Mouse (Mus musculus) urinary bladder, postnatal 25 days (tissue): ENCODE data around the gene Kmt5a.
"Not testable (repeated sequence)": the region's sequence is repeated elsewhere in the genome, so short reads cannot be mapped to it uniquely, and the experiment has no call there.

Experiments used
- DNase-seq: peaks from one replicate; pipeline ENCODE4 v3.0.0; 2022; ENCODE audit warnings: low spot score

Kmt5a gene

DNA sequence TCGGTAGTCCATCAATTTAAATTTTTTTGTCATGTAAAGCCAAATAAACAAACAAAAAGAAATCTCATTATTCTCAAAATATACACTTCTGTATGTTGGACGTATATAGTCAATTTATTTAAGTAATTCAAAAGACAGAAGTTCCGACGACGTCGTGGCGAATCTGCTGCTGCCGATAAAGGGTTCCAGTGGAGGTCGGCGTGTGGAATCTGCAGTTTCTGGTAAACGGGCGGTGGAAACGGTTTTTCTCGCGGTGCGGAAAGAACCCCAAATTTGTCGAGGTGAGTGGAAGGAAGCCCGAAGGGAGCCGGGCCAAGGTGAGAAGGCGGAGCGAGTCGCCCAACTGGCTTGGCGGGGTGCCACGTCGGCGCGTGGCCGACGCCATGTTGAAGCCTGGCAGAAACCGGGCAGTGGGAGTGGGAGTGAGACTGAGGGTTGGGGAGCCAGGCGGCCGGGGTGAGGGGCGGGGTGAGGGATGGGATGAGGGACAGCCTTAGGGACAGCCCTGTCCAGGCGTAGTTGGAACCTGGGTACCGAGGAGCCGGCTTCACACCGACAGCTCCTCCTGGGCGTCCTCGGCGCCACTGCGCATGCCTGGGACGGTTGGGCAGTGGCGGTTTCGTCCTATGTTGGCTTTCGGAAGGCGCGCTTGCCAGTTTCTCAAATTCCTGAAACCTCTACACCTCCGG lies 43.4 kb downstream of the Kmt5a start, which contains the start of gene Snrnp35:
Snrnp35 (plus strand) TSS at position 169 of the 689 bp plus-strand sequence.
- peak; percentile 94 for DNase-seq

DNA sequence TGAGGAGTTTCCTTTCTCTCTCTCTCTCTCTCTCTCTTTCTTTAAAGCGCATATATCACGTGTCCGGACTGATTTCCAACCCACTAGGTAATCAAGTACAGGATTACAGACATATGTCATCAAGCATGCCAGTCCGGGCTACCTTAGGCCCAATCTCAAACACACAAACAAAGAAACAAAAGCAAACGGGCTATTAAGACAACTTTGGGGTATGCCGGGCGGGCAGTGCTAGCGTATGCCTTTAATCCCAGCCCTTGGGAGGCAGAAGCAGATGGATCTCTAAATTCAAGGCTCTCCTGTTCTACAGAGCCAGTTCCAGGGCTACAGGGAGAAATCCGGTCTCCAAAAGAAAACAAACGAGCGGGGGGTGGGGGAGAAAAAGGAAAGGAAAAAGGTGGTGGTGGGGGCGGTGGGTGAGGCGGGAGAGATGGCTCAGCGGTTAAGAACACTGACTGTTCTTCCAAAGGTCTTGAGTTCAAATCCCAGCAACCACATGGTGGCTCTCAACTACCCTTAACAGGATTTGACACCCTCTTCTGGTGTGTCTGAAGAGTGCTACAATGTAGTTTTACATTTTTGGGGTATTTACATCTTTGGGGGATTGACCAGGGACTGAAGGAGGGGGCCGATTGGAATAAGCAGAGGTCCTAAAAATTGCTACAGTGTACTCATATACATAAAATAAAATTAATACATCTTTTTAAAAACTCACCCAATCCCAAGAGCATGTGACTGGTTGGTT lies 44.1 kb downstream of the Kmt5a start:
- DNase-seq: no peak

DNA sequence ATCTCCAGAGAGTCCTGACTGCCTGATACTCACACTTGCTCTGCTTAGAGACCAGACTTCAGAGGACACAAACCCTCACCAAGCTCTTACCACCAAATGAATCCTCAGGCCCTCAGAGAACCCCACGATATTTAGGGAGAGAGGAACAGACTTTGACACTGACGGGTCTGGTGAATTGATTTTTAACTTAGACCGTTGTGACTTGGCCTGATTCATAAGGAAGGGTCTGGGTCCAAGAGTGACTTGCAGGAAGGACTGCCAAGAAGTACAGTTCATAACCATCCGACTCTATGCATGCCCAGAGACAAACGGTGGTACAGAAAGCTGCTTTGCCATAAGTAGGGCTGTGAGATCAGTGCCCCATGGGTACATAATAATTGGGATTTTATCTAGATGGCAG lies 45.9 kb downstream of the Kmt5a start:
- no peak for DNase-seq

DNA sequence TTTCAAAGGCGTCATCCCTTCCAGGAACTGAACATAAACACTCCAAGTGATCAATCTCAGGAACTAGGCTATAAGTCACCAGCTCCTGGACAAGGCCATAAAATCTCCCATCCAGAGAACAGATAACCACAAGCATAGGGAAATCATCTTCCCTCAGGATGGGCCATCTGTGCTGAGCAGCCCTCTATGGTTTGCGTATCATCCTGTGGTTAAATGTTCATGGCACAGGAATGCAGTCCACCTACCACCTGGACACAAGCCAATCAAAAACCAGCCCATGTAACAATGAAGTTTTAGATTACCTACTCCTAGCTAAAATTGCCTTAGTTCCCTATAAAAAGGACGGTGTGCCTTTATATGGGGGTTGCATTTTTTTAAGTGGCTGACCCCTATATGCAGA lies 49.2 kb downstream of the Kmt5a start:
- DNase-seq: no peak

DNA sequence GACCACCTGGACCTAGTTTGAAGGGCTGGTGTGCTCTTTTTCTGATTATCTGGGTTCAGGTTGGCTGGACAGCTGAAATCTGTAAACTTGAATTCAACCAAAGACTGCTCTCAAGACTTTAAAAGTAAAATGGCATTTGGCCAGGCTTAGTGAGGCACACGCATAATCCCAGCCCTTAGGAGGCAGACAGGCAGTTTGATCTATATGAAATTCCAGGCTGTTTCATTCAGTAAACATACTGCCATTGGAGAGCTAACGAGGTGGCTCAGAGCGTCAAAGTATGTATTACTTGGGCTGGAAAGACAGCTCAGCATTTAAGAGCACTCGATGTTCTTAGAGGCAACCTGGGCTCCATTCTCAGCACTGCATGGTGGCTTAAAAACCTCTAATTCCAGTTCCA lies 52.0 kb downstream of the Kmt5a start:
- DNase-seq: no peak

DNA sequence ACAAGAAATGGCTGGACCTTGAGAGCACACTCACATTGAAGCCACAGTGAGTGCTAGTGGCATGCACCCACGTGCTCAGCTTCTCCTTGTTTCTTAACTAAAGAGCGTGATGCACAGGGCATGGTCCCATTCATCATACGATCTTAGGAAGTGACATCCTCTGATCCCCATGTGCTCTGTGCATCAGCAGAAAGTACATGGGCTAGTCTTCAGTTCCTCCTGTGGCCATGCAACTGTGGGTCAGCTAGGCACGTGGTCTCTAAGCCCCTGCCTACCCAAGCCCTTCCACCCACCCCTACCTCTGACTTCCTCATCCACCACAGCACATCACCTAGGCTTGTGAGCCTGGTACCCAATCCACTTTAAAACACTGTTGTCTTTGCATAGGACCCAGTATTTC lies 52.9 kb downstream of the Kmt5a start:
- no peak for DNase-seq

DNA sequence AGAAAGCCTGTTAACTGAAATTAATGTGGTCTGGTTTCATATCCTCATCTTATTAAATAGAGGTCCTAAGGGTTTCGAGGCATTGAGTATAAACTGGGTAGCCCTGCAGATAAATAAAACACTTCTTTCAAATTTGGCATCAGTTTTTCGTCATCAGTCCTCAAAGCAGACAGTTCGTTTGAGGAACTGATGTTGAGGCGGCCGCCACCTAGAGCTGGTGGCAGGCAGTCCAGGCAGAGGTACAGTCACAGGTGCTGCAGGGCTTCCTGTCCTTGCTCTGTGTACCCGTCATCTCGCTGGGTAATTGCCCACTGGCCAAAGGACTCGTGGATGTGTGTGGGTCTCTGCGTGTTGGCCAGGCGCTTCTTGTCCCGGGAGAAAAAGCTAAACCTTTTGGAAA lies 53.7 kb downstream of the Kmt5a start:
- DNase-seq: no peak

DNA sequence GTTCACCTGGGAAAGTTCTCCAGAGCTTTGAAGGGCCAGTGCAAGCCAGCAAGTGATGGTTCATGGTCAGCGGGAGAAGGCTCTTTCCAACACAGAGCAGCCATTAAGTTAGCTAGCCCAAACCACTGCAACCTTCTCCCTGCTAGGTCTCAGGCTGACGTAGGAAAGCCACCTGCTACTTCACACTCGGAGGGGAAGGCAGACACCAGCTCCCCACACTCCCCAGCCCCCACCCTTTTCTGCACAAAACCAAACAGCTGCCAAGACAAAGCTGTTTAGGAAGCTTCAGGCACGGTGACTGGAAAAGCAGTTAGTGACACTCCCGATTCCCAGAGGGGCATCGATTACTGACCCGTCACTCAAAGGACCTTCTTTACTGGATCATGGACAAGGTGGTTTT lies 55.8 kb downstream of the Kmt5a start:
- no peak for DNase-seq

DNA sequence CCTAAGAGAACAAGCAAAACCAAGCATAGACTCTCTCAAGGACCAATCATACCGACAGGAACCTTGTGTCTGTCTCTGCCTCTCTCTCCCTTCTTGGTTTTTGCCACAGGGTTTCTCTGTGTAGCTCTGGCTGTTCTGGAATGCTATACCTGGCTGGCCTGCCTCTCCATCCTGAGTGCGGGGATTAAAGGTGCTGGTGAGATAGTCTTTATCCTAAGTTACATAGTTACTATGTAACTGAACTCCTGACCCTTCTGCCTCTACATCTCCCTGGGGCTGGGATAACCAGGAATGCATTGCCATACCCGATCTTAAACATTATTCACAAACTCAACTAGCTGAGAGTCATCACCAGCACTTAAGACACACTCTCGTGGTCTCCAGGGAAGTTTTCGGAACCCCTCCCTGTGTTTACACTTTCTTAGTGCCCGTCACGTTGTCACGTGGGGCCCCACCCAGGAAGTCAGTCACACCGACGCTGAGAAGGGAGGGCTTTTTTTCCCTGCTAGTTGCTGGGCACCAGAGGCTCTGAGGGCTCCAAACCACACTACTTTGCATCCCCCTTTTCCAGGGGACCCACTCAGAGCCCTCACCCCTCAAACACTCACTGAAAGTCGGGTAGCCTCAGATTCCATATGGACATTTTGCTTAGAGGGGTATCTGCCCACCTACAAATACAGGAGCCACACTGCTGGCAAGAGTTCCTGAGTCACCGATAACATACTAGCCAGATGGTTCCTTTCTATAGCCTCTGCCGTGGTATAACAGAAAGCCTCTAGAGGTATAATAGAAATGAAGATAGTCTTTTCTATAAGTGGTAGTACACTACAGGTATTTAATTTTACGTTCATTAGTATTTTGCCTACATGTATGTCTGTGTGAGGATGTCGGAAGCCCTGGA lies 57.1 kb downstream of the Kmt5a start:
- no peak for DNase-seq

DNA sequence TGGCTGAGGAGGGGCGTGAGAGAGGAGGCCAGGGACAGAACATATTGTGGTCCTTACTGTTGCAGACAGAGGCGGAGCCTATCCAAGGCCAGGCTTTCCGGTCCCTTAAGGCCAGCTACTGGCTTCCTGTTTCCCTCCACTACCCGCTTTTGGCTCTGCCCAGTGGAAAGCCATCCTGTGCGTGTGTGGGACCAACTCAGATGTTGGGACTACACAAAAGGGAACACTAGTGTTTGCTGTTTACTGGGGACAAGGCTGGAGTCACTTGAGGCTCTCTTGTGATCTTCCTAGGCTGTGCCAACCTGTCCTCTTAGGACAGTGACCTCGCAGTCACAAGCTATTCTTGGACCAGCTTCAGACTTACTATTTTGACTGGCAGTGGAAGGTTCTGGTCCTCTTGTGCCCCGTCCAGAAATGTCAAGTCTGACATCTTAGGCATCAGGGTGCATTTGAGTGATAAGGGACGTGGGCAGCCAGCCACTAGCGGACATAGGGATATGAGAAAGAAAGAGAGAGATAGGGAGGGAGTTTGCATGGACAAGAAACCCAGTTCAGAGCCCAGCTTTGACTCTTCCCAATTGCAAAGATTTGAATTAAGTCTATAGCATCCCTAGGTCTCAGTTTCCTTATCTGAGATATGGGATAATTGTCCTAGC lies 58.6 kb downstream of the Kmt5a start:
- no peak for DNase-seq

DNA sequence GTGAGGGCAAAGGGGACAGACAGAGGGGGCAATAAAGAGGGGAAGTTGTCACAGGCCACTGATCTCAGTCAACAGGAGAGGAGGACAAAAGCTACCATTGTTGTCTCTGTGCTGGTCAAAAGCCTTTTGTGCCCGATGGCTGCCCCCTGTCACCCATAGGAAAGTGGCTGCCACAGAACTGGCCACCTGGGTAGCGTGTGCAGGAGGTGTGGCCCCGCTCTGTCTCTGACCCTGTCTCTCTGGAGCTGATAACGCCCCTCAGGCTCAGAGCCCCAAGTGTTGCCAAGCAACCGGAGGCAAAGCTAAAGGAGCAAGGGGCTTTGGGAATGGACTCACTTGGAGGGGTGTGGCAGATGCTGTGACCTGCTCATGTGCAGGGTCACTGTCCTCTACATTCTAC lies 59.3 kb downstream of the Kmt5a start:
- DNase-seq: no peak

DNA sequence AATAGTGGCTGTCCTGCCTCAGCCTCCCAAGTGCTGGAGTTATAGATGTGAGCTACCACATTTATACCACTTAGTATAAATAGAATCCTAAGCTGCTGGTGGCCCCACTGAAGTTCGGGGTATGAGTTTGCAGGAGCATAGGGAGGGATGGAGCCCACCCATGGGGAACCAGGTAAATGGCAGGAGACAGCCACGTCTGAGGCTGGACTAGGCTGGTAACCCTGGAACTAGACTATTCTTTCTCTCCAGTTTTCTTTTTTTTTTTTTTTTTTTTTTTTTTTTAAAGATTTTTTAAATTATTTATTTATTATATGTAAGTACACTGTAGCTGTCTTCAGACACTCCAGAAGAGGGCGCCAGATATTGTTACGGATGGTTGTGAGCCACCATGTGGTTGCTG lies 60.3 kb downstream of the Kmt5a start:
- not testable (repeated sequence) for DNase-seq

DNA sequence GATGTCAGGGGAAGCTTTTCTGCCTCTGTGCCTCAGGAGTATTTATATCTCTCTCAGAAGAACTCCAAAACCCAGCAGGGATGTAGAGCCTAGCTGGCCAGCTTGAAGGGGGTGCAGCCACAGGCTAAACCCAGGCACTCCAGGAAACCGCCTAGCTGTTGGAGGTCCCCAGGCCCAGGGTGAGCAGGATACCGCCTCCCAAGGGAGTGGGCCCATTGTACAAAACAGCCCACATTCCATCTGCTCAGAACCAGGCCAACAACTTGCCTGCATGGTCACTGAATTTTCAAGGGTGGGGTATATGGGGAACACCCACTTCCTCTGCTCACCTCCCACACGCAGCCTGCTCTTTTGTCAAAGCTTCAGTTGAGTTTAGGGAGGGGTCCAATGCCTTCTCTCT lies 60.8 kb downstream of the Kmt5a start:
- no peak for DNase-seq

DNA sequence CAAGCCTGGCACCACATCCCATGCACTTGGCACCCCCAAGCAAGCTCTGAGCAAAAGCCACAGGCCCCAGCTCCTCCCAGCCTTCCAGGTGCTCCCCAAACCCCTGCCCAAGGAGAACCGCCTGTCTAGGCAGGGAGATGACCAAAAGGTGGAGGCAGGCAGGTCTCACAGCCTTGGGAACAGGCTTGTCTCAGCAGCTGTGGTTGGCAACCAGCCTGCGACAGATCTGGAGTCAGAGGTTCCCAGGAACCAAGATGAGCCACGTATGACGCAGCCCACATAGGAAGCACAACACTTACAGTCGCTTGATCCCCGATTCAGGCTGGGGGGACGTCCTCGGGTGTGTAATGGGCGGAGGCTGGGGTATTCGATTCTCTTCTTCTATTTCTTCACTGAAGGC lies 61.8 kb downstream of the Kmt5a start:
- no peak for DNase-seq

DNA sequence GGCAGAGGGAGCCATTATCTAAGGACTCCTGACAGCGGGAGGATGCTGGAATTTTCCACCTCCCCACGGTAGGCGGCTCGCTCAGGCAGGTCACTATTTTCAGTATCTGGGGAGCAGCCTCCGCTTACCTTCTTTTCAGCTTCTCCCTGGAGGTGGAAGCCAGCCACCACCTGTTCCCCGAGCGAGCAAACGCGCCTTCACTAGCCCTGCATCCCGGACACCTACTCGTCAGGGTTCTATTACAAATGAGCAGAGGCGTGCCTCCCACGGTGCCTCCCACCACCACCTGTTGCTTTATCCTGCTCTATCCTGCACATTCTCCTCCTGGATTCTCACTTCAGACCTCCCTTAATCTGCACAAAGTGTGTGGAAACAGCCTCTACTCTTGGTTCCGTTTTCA lies 64.0 kb downstream of the Kmt5a start:
- no peak for DNase-seq

DNA sequence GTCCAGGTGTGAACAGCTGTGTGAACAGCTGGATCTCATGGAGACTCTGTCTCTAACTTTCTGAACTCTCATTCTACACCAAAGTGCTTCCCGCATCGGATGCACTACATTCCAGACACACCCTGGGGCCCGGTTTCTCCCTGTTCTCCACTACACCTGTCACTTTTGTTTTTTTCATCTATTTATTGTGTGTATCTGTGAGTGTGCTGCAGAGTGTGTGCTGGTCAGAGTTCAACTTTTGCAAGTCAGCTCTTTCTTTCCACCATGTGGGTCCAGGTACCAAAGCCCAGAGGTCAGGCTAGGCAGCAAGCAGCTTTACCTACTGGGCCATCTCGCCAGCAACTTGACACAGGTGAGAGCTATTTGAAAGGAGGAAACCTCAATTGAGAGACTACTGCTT lies 65.5 kb downstream of the Kmt5a start:
- no peak for DNase-seq

DNA sequence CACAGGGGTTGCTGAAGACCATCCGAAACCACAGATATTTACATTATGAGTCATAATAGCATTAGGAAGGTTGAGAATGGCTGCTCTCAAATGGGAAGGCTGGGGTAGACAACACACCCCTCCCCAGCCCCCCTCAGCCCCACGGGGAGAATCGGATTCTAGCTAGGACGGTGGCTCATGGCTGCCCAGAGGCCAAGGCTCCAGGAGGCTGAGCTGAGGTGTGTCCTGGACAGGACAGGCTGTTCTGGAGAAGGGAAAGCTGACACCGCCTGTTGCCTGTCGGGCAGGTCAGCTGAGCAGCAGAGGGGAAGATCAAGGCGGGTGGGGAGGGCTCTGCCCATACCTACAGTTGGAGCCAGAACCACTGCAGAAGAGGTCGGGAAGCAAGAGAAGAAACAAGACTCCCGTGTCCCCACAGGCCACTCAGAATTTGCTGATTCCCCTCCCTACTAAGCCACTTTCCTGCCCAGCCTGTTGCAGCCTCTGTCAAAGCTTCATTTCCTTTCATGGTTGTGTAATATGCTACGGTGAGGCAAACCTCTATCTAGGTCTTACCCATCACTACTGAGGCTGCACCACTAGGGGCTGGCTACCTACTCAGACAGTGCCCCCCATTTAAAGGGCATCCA lies 67.1 kb downstream of the Kmt5a start:
- DNase-seq: no peak

DNA sequence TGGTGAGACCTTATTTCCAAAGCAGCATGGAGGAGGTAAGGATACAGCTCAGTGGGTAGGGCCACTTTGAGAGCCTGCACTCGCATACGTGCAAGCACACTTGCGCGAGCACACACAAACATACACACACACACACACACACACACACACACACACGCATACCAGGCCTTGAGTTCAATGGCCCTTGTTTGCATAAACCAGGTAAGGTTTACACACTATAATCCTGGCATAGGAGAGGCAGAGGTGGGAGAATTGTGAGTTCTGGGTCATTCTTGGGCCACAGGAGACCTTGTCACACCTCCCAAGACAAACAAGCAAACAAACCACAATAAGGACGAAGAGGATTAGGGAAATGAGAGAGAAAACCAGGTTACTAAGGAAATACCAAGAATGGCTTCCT lies 69.5 kb downstream of the Kmt5a start:
- no peak for DNase-seq

DNA sequence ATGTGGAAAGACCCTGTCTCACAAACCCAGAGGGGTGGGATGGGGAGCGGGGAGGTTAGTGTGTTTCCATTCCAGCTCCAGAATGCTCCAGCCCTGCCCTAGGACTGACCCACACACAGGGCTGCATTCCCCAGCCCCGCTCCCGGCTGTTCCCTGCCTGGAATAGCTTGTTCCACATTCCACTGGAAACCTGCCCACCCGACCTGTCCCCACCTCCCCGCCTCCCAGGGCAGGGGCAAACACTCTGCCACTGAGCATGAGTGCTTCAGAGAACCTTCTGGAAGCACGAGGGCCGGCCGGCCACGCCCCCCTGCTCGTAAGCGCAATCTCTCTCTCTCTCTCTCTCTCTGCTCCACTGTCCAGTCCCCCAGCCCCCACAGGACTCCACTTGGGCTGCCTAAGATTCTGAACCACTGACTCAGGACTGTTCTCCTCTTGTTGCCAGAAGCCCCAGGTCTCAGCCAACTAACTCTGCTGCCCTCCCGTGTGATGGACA lies 70.1 kb downstream of the Kmt5a start:
- no peak for DNase-seq

DNA sequence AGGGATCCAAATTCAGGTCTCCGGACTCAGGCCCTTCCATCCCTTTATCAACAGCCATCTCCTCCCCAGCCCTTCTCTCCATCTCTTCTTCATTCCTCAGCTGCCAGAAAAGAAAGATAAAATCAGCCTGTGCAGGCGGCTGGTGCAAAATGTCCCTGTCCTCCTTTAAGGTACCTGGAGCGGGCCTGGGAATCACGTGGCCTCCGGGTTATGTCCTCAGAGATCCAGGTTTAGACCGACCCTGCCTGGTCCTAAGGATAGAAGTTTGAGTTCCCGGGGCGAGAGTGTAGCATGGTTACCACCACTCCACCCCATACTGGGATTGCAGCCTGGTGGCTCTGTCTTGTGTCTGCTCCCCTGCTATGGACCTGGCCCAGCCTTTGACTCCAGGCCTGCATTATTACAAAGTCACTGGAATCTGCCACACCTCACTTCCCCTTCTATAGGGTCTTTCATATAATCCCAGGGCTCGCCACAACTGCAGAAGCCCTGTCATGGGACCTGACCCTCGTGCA lies 70.9 kb downstream of the Kmt5a start:
- no peak for DNase-seq
